Mouse (Mus musculus) Patski (cell line): Measurements from ENCODE around the gene Cth. TPM values are rescaled to one million over a fixed set of nuclear protein-coding genes. Genes with fewer than 3 reads are reported as not detected.
A peak's percentile ranks its signal among the peaks of the same experiment; 100 is the strongest.

Experiments used
- ATAC-seq: fragments of 100-300 bp; one replicate; pipeline ENCODE4 v1.8.0; 2021
- CTCF ChIA-PET: fragments of 350-600 bp; sonication (Branson Sonifier 250); formaldehyde crosslinking; loops from one replicate; lab custom pipeline; 2022; ENCODE audit warnings: inconsistent platforms; lab: Charles Lee
- POLR2A ChIA-PET: fragments of 350-600 bp; sonication (Branson Sonifier 250); formaldehyde crosslinking; loops from one replicate; lab custom pipeline; 2022; ENCODE audit warnings: antibody characterized with exemption, inconsistent platforms; lab: Charles Lee
- DNase-seq: peaks from one replicate; pipeline ENCODE4 v3.0.0-alpha.2; 2011; ENCODE audit warnings: low read depth, low spot score
- H3K27me3 ChIP-seq: fragments of 371-371 bp; one replicate; pipeline ENCODE4 v1.5.1; 2021
- CTCF ChIP-seq: fragments of 100-300 bp; IDR thresholded peaks from one replicate; pipeline ENCODE4 v1.5.1; 2021
- in situ Hi-C: fragments of 300-500 bp; cut with MboI; formaldehyde crosslinking; loops from 3 replicates; pipeline ENCODE4 v1.11.1; 2018; ENCODE audit warnings: low pct_unique_long_range_greater_than_20kb, mixed read lengths
- polyA plus RNA-seq: library from polyadenylated mRNA; unstranded; gene quantifications from one replicate; pipeline ENCODE4 v1.2.3, GENCODE M21; 2021

Gene Cth
- polyA plus RNA-seq: 23.5 TPM

- DNase-seq: no peak
- in situ Hi-C loops: no loop called here
- no peak for TF ChIP-seq CTCF
- ChIA-PET POLR2A (interaction anchor here (0.7 kb wide), 1 partner anchor 22 kb away, joined by 3 read pairs; the partner anchor contains the start of gene Ankrd13c), CTCF (interaction anchor here (1.1 to 2.5 kb wide), 2 partner anchors 9 to 13 kb away, joined by 3 to 9 read pairs; no protein-coding TSS in a partner anchor)
- no peaks in the 10 kb centered on the region for H3K27me3 ChIP-seq
- ATAC-seq: peak; percentile 98
Observed at GRCm38 (mm10) chr3:157924692-157925328, at the start of gene Cth. TSS of gene Cth (minus strand) at chr3:157925077.

- no peaks in the 10 kb centered on the region for H3K27me3 ChIP-seq
- CTCF ChIA-PET: interaction anchor here (0.8 to 3.3 kb wide), 6 partner anchors 10 to 25 kb away, joined by 3 to 15 read pairs (median 4); no protein-coding TSS in a partner anchor
- no peak for DNase-seq
- peak; percentile 49 for TF ChIP-seq CTCF
- in situ Hi-C loops: no loop called here
- no peak for ATAC-seq
- POLR2A ChIA-PET: interaction anchor here (0.9 kb wide), 1 partner anchor 26 kb away, joined by 3 read pairs; the partner anchor contains the start of gene Ankrd13c
Observed at GRCm38 (mm10) chr3:157973236-157973635, 48.4 kb upstream of the Cth start.

GRCm38 (mm10) chr3:157971151-157971550, 46.3 kb upstream of the Cth start:
- H3K27me3 ChIP-seq: no peaks in the 10 kb centered on the region
- in situ Hi-C loops: no loop called here
- DNase-seq (no peak), ATAC-seq (no peak)
- POLR2A ChIA-PET: interaction anchor here (0.6 to 1.2 kb wide), 2 partner anchors 12 to 1527 kb away, joined by 3 to 4 read pairs; no protein-coding TSS in a partner anchor
- CTCF ChIA-PET: interaction anchor here (1.1 to 1.5 kb wide), 3 partner anchors 10 to 32 kb away, joined by 3 read pairs; no protein-coding TSS in a partner anchor
- TF ChIP-seq CTCF: no peak

GRCm38 (mm10) chr3:157957320-157957719, 32.4 kb upstream of the Cth start:
- ChIA-PET POLR2A (interaction anchor here (0.7 kb wide), 1 partner anchor 294 kb away, joined by 3 read pairs; no protein-coding TSS in a partner anchor), CTCF (interaction anchor here (1.2 to 1.6 kb wide), 3 partner anchors 17 to 46 kb away, joined by 3 read pairs; no protein-coding TSS in a partner anchor)
- no peaks in the 10 kb centered on the region for H3K27me3 ChIP-seq
- ATAC-seq: peak; percentile 16
- TF ChIP-seq CTCF: no peak
- DNase-seq: no peak
- in situ Hi-C loops: no loop called here

- H3K27me3 ChIP-seq: no peaks in the 10 kb centered on the region
- no peak for ATAC-seq
- no peak for TF ChIP-seq CTCF
- ChIA-PET POLR2A (interaction anchor here (1.5 kb wide), 1 partner anchor 9 kb away, joined by 4 read pairs; the partner anchor contains the start of gene Ankrd13c), CTCF (interaction anchor here (1.0 to 2.4 kb wide), 7 partner anchors 8 to 47 kb away, joined by 3 to 14 read pairs (median 3); no protein-coding TSS in a partner anchor)
- in situ Hi-C loops: no loop called here
- no peak for DNase-seq
Observed at GRCm38 (mm10) chr3:157956201-157956600, 31.3 kb upstream of the Cth start.

- no peak for DNase-seq
- in situ Hi-C loops: no loop called here
- no peak for ATAC-seq
- ChIA-PET CTCF (interaction anchor here (0.8 to 2.4 kb wide), 9 partner anchors 8 to 72 kb away, joined by 3 to 14 read pairs (median 3); no protein-coding TSS in a partner anchor), POLR2A (interaction anchor here (0.6 to 1.5 kb wide), 3 partner anchors 8 to 26 kb away, joined by 3 to 4 read pairs (median 3); partner anchors contain the start of gene Ankrd13c)
- TF ChIP-seq CTCF: no peak
- no peaks in the 10 kb centered on the region for H3K27me3 ChIP-seq
Observed at GRCm38 (mm10) chr3:157955466-157955865, 30.6 kb upstream of the Cth start.

- ChIA-PET CTCF (interaction anchor here (0.7 kb wide), 1 partner anchor 10 kb away, joined by 3 read pairs; no protein-coding TSS in a partner anchor), POLR2A (interaction anchor here (0.6 kb wide), 1 partner anchor 269 kb away, joined by 5 read pairs; no protein-coding TSS in a partner anchor)
- DNase-seq: no peak
- in situ Hi-C loops: no loop called here
- ATAC-seq: no peak
- no peak for TF ChIP-seq CTCF
- H3K27me3 ChIP-seq: no peaks in the 10 kb centered on the region
Observed at GRCm38 (mm10) chr3:157952716-157953115, 27.8 kb upstream of the Cth start.

- ChIA-PET CTCF (interaction anchor here (0.9 to 1.3 kb wide), 4 partner anchors 14 to 89 kb away, joined by 3 to 4 read pairs (median 3); partner anchors contain the start of genes Lrrc40 and Srsf11), POLR2A (interaction anchor here (0.6 to 2.1 kb wide), 10 partner anchors 8 to 89 kb away, joined by 3 to 6 read pairs (median 4); partner anchors contain the start of genes Cth, Lrrc40 and Srsf11)
- in situ Hi-C loops: no loop called here
- no peaks in the 10 kb centered on the region for H3K27me3 ChIP-seq
- no peak for DNase-seq
- no peak for TF ChIP-seq CTCF
- ATAC-seq: peak; percentile 51
Observed at GRCm38 (mm10) chr3:157947383-157948280, 22.8 kb upstream of the Cth start.

- CTCF ChIA-PET: interaction anchor here (0.9 to 1.3 kb wide), 5 partner anchors 13 to 97 kb away, joined by 3 to 4 read pairs (median 3); partner anchors contain the start of genes Lrrc40 and Srsf11
- in situ Hi-C loops: no loop called here
- ATAC-seq: peak; percentile 95
Observed at GRCm38 (mm10) chr3:157946843-157947358, 22.0 kb upstream of the Cth start, which contains the start of gene Ankrd13c. TSS of gene Ankrd13c (plus strand) at chr3:157947239.

More at GRCm38 (mm10) chr3:157946843-157947358, 22.0 kb upstream of the Cth start, which contains the start of gene Ankrd13c:
- POLR2A ChIA-PET: interaction anchor here (0.6 to 2.1 kb wide), 11 partner anchors 9 to 90 kb away, joined by 3 to 6 read pairs (median 3); partner anchors contain the start of genes Cth, Lrrc40 and Srsf11
- H3K27me3 ChIP-seq: no peaks in the 10 kb centered on the region
- DNase-seq: peak; percentile 97
- TF ChIP-seq CTCF: no peak
